Mouse (Mus musculus) midbrain, embryonic 10.5 days (tissue): ENCODE measurements around the gene Mog. TPM values are rescaled to one million over a fixed set of nuclear protein-coding genes. Genes with fewer than 3 reads are reported as not detected.
A peak's percentile ranks its signal among the peaks of the same experiment; 100 is the strongest.

ENCODE experiments used
- DNase-seq: peaks from one replicate; pipeline ENCODE4 v3.0.0-alpha.2; 2017; ENCODE audit warnings: low spot score
- H3K27ac ChIP-seq: fragments of 300-500 bp; sonication (generic); replicated peaks from 2 replicates; pipeline ENCODE4 v1.5.1; 2016; ENCODE audit warnings: mild to moderate bottlenecking
- H3K27me3 ChIP-seq: fragments of 300-500 bp; sonication (generic); 2 replicates; pipeline ENCODE4 v1.6.1; 2016; ENCODE audit warnings: low read depth, mild to moderate bottlenecking; ENCODE audit not compliant: poor library complexity, severe bottlenecking
- H3K36me3 ChIP-seq: fragments of 300-500 bp; sonication (generic); 2 replicates; pipeline ENCODE4 v1.6.1; 2016; ENCODE audit warnings: mild to moderate bottlenecking, moderate library complexity
- H3K4me1 ChIP-seq: fragments of 300-500 bp; sonication (generic); 2 replicates; pipeline ENCODE4 v1.6.1; 2016
- H3K4me3 ChIP-seq: fragments of 300-500 bp; sonication (generic); 2 replicates; pipeline ENCODE4 v1.5.1; 2016; ENCODE audit warnings: mild to moderate bottlenecking, moderate library complexity
- H3K9me3 ChIP-seq: fragments of 300-500 bp; sonication (generic); replicated peaks from 2 replicates; pipeline ENCODE4 v1.6.1; 2016; ENCODE audit warnings: mild to moderate bottlenecking
- WGBS: fragments of 180-500 bp; shearing (Covaris S2); methylation state at CpG from one replicate; pipeline ENCODE4 v1.1.7; 2016; 5-methylcytosine and 5-hydroxymethylcytosine counted together
- polyA plus RNA-seq: library from polyadenylated mRNA; unstranded; fragments of >200 nt; fragmentation: Nextera tagmentation; extraction: Ambion mirVana; gene quantifications from 2 replicates; pipeline ENCODE4 v1.2.1, GENCODE M21; 2016

The Mog gene
- polyA plus RNA-seq, 1 experiment from 2014 or later = 0.15 TPM

DNA sequence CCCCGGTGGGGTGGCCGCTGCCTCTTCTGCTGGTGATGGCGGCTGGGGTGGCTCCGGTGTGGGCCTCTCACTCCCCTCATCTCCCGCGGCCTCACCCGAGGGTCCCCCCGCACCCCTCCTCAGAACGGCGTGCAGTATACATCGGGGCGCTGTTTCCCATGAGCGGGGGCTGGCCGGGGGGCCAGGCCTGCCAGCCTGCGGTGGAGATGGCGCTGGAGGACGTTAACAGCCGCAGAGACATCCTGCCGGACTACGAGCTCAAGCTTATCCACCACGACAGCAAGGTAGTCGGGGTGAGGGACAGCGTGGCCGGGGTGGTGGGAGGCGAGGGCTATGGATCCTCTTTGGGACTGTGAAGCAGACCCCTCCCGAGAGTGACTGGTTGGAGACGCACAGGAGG, 27.7 kb upstream of the Mog start:
- Histone ChIP-seq H3K4me3 (peak overlapping the region; percentile 77), H3K36me3 (peaks cover 29% of the 10 kb centered on the region), H3K27ac (peak overlapping the region; percentile 88), H3K27me3 (peaks cover 32% of the 10 kb centered on the region), H3K4me1 (peaks cover 57% of the 10 kb centered on the region), H3K9me3 (no peaks in the 10 kb centered on the region)
- WGBS = 3% methylated on average over 27 of the region's 27 CpGs
- DNase-seq = no peak

DNA sequence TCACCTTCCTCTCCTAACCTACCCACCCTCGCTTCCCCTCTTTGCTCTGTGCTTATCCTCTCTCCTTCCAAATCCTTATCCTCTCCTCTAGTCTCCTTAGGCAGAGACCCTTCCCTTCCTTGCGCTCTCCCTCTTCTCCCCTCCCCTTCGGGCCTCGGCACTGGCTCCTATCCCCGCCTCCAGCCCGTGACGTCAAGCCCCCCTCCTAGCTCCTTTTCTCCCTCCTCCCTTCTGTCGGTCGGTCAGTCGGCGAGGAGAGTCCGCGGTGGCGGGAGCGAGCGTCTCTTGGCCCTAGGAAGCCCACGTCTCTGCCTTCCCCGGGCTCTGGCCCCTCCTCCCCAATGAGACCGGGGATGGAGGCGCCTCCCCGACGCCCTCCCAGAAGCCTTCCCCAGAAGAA, 27.2 kb upstream of the Mog start:
- WGBS = 1% methylated on average over 22 of the region's 22 CpGs
- H3K4me3 ChIP-seq = peak overlapping the region; percentile 77
- peaks cover 32% of the 10 kb centered on the region for H3K27me3 ChIP-seq
- peak overlapping the region; percentile 88 for H3K27ac ChIP-seq
- DNase-seq = peak; percentile 91
- peaks cover 61% of the 10 kb centered on the region for H3K4me1 ChIP-seq
- peaks cover 24% of the 10 kb centered on the region for H3K36me3 ChIP-seq
- no peaks in the 10 kb centered on the region for H3K9me3 ChIP-seq

DNA sequence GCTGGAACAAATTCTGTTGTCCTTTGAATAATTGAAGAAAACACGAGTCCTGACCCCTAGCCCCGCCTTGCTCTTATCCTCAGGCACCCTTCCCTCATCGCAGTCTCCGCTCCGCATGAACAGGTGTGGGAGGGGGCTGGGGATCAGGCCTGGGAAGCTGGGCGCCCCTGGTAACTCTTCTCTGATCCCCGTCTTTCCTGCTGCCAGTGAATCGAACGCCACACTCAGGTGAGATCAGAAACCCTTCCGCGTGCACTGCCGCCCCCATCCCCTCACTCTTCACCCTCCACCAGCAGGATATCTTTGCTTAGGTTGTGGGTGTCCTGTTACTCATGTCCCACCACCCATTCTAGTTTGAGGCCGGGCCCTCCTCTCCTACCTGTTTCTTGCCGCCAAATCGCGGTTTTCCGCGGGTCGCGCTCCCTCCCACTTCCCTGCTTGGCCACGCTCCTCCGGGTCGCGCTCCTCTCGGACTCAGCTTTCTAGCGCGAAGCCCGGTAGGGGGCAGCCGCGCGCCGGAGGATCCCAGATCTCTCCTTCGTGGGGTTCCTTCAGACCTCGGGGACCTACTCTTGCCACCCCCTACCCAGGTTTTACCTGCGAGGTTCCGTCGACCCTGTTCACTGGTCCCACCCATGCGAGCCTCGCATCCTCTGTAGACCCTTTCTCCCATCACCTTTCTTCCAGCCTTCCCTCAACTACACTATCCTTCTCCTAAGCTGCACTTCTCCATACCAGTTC, 26.5 kb upstream of the Mog start:
- peak; percentile 71 for DNase-seq
- peak overlapping the region; percentile 88; the same call in 1 of the 2 replicates for H3K27ac ChIP-seq
- under 1% methylated on average over 39 of the region's 39 CpGs for WGBS
- peaks cover 32% of the 10 kb centered on the region for H3K27me3 ChIP-seq
- H3K4me3 ChIP-seq = peak overlapping the region; percentile 77
- H3K9me3 ChIP-seq = no peaks in the 10 kb centered on the region
- H3K4me1 ChIP-seq = peaks cover 64% of the 10 kb centered on the region
- peaks cover 17% of the 10 kb centered on the region for H3K36me3 ChIP-seq

DNA sequence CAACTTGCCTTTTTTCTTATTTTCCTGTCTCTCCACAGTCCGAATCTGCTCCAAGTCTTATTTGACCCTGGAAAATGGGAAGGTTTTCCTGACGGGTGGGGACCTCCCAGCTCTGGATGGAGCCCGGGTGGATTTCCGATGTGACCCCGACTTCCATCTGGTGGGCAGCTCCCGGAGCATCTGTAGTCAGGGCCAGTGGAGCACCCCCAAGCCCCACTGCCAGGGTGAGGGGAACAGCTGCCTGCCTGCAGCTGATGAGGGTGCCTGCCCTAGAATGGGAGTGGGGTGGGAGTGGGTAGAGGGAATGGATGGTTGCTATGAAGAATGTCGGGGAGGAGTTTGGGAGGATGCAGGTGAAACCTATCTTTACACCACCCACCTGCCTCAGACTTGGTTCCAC, 25.2 kb upstream of the Mog start:
- H3K9me3 ChIP-seq = no peaks in the 10 kb centered on the region
- H3K27me3 ChIP-seq = peaks cover 32% of the 10 kb centered on the region
- DNase-seq = no peak
- H3K27ac ChIP-seq = no peak overlapping the region
- WGBS = 57% methylated on average over 7 of the region's 7 CpGs
- peaks cover 64% of the 10 kb centered on the region for H3K4me1 ChIP-seq
- H3K36me3 ChIP-seq = peaks cover 4% of the 10 kb centered on the region; the same call in 1 of the 2 replicates
- 0 out of 2 replicates have a peak overlapping the region, but pooled peaks have one; percentile 5 for H3K4me3 ChIP-seq

DNA sequence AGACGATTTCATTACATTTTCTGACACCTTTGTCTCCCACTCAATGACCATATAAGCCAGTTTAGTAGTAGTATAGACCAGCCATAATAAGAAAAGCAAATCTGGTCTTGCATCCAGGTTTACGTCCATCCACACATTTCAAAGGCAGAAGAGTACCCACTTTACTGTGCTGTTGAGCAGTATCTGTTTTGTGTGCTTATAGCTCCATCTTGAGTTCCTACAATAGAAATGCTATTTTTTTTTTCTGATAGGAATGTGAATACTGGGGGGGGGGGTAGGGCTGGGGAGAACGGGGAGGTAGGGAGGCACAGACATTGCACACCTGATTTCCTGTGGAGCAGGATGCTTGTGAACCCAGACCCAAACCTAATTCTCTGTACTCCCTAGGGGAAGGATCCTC, 24.8 kb upstream of the Mog start:
- Histone ChIP-seq H3K4me1 (peaks cover 64% of the 10 kb centered on the region), H3K4me3 (no peak overlapping the region), H3K27ac (no peak overlapping the region), H3K36me3 (no peaks in the 10 kb centered on the region), H3K9me3 (no peaks in the 10 kb centered on the region), H3K27me3 (peaks cover 32% of the 10 kb centered on the region)
- no peak for DNase-seq
- 43% methylated on average over 3 of the region's 3 CpGs for WGBS

DNA sequence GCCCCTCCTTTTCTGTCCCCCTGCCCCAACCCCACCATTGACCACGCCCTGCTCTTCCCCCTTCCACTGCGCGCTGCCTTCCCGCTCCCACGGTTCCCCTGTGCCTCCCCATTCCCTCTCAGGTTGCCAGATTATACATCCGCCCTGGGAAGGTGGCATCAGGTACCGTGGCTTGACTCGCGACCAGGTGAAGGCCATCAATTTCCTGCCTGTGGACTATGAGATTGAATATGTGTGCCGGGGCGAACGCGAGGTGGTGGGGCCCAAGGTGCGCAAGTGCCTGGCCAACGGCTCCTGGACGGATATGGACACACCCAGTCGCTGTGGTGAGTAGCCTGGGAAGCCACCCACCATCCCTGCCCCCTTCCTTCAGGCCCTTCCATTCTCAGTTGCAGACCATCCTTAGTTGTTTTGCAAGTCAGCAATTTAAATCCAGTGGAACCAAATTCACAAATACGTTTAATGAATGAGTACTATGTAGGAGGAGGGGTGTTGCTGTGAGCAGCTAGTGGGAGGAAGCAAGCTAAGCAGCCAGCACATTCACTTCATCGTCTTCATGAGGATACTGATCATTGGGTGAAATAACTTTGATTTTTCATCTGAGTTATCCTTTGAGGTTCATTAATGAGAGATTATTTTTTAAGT, 24.3 kb upstream of the Mog start:
- peak; percentile 15 for DNase-seq
- WGBS = 12% methylated on average over 19 of the region's 19 CpGs
- peak overlapping the region; percentile 92 for H3K4me3 ChIP-seq
- H3K27ac ChIP-seq = no peak overlapping the region; the same call in 1 of the 2 replicates
- H3K36me3 ChIP-seq = no peaks in the 10 kb centered on the region
- no peaks in the 10 kb centered on the region for H3K9me3 ChIP-seq
- H3K27me3 ChIP-seq = peaks cover 32% of the 10 kb centered on the region
- H3K4me1 ChIP-seq = peaks cover 63% of the 10 kb centered on the region

DNA sequence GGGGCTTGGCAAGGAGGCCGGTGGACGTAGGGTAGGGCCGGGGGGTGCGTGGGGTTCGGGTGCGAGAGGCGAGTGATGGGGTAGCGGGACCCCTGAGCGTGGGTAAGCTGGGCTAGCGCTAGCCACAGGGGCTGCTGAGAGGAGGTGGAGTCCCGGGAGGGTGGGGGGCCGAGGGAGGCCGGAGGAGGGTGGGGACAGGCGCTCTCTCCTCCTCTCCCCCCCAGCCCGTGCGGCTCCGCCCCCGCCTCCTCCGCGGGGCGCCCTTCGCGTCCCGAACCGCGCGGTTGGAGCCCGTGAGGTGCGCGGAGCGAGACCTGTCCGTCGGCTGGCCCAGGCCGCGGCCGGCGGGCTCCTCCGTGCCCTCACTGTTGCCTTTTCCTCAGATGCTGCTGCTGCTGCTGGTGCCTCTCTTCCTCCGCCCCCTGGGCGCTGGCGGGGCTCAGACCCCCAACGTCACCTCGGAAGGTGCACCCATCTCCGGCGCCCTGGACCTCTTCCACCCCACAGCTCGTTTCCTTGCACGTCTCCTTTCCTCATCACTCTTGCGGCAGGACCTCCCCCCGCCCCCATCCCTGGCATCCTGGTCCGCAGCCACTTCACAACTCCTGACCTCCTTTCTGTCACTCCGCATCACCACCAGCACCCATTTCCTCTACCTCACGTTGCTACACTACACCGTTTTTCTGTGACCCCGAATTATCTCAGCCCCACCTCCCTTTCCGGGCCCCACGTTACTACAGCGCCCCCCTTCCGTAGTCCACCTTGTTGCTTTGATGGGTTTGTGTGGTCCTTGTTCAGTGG, 23.3 kb upstream of the Mog start:
- peaks cover 58% of the 10 kb centered on the region for H3K4me1 ChIP-seq
- peak overlapping the region; percentile 92 for H3K4me3 ChIP-seq
- peak overlapping the region; percentile 96 for H3K27ac ChIP-seq
- WGBS = under 1% methylated on average over 51 of the region's 58 CpGs
- H3K27me3 ChIP-seq = peaks cover 32% of the 10 kb centered on the region
- peak; percentile 76 for DNase-seq
- no peaks in the 10 kb centered on the region for H3K36me3 ChIP-seq
- no peaks in the 10 kb centered on the region for H3K9me3 ChIP-seq

DNA sequence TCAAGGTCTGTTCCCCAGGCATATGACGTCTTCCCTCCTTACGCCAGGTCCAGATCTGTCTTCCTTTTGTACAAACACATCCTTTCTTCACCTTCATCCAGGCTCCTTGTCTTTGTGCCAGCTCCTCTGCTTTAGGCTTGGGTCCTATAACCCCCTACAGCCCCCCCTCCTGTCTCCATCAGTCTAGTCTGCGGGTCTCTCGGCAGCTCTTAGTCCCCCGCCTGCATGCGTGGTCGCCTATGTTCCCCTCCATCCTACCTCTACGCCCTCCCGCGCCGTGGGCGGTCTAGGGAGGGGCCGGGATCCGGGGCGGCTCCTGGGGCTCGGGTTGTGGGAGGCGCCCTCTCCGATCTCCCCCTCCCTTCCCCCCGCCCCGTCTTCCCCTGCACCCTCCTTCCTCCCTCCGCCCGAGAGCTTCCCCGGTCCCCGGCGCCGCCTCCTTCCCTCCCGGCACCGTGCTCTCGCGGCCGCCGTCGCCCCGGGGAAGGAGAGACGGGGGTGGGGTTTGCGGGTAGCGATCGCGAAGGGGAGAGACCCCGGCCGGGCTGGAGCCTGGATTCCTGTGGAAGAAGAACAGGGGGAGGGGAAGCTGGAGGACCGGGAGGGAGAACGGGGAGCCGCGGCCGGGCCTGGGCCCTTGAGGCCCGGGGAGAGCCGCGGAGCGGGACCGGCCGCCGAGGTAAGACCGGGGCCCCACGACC, 22.6 kb upstream of the Mog start, which contains the start of gene Gabbr1:
Gene Gabbr1, plus strand, starts transcription at position 356 of the 701 bp plus-strand sequence.
- 1% methylated on average over 40 of the region's 55 CpGs for WGBS
- Histone ChIP-seq H3K4me1 (peaks cover 50% of the 10 kb centered on the region), H3K36me3 (no peaks in the 10 kb centered on the region), H3K9me3 (no peaks in the 10 kb centered on the region), H3K4me3 (peak within 1 kb of the TSS; percentile 92), H3K27ac (peak within 1 kb of the TSS; percentile 96), H3K27me3 (peaks cover 32% of the 10 kb centered on the region)
- DNase-seq = peak; percentile 86

DNA sequence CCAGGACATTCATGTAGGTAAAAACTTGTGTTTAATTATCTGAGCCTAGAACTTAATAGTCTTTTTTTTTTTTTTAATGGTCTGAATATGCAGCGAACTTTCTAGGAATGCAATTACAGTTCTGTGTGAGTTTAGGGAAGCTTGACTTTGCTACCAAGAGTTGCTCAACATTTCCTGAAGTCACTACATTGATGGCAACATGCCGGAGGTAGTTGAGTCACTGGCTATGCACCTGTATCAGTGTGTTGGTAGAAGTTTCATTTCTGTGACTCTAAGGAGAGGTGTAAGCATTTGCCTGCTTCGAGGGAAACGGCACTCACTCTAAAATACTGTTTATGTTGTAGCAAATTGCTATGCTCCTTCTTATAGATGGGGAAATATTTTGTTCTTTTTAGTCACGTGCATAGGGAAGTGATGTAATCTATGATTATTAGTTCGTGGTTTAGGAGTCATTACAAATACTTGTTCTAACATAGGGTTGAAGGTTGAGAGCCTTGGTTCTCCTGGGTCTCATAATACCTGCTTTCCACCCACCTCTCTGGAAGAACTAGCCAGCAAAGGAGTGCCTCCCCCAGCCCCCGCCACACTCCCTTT, 21.6 kb upstream of the Mog start:
- Histone ChIP-seq H3K27me3 (peaks cover 30% of the 10 kb centered on the region), H3K4me1 (peaks cover 40% of the 10 kb centered on the region), H3K4me3 (peak overlapping the region; percentile 92), H3K36me3 (no peaks in the 10 kb centered on the region), H3K27ac (peak overlapping the region; percentile 96), H3K9me3 (no peaks in the 10 kb centered on the region)
- DNase-seq = no peak
- WGBS = 84% methylated on average over 7 of the region's 7 CpGs

DNA sequence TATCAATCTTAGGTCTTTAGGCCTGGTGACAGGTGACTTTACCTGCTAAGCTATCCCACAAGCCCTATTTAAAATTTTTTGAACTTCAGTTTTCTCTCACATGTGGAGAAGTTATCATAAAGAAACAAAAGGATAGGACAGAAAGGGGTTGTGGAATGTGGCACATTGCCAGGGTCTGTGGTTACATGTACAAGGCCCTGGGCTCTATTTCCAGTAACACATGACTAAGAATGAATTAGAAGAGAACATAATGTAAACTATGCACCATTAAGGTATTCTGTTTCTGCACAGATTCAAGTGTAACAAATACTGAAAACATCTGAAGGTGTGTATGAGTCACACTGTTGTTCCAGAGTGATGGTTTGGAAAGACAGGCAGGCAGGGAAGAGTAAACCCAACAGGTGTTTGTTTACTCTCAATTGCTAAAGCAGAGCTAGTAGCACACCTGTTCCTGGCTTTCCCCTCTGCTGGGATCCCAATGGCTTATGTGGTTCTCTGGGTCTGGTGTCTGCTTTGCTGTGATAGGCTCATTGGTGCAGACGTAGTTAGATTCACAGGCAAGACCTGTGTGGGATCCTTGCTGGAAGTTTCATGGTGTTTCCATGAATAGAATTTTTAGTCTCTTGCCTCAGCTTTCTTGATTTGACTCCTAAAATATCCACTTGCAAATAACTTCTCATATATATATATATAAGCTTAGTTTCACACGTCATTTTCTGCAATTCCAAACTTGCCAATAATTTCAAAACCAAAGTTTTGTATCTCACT, 16.1 kb upstream of the Mog start:
- Histone ChIP-seq H3K27me3 (no peaks in the 10 kb centered on the region; the same call in 1 of the 2 replicates), H3K4me3 (no peak overlapping the region), H3K36me3 (no peaks in the 10 kb centered on the region), H3K9me3 (no peaks in the 10 kb centered on the region), H3K27ac (no peak overlapping the region), H3K4me1 (no peaks in the 10 kb centered on the region)
- DNase-seq = no peak
- WGBS = 74% methylated on average over 2 of the region's 2 CpGs

DNA sequence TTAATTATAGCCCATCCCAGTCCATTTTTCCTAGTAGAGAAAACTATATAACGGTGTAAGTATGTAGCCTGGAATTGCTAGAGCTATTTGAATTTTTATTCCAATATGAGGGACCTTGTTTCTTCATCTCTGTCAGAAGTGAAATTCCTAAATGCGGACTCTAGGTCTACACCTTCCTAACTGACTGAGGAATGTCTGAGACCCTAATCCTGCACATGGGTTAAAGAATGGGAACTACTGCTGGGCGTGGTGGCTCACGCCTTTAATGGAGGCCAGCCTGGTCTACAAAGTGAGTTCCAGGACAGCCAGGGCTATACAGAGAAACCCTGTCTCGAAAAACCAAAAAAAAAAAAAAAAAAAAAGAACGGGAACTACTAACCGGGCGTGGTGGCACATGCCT, 6.0 kb upstream of the Mog start:
- Histone ChIP-seq H3K27me3 (no peaks in the 10 kb centered on the region), H3K4me1 (peaks cover 12% of the 10 kb centered on the region), H3K4me3 (peak overlapping the region; percentile 54), H3K9me3 (no peaks in the 10 kb centered on the region), H3K36me3 (no peaks in the 10 kb centered on the region), H3K27ac (peak overlapping the region; percentile 91)
- no peak for DNase-seq
- WGBS = 70% methylated on average over 8 of the region's 8 CpGs
